Mouse (Mus musculus): ENCODE measurements at regions not wholly inside any gene's neighbourhood (a gene's known extent, or its start where the extent isn't known, plus 50 kb on each side); places are given as distances from the start of the nearest gene placed in this dataset.

GRCm38 (mm10) chr16:93355204-93355899 is 248.5 kb downstream of the Setd4 start:
- TF ChIP-seq CTCF (IDR thresholded peaks at IDR 0.05) (no peak), EP300 (IDR thresholded peaks at IDR 0.05) (no peak)

All from lung, postnatal 0 days (tissue).